Mouse (Mus musculus) retina, embryonic 14.5 days (tissue): ENCODE data around the gene Gm10382.
"Not testable (repeated sequence)": the region's sequence is repeated elsewhere in the genome, so short reads cannot be mapped to it uniquely, and the experiment has no call there.

Experiments
- DNase-seq: peaks from one replicate; pipeline ENCODE4 v3.0.0-alpha.2; 2015; ENCODE audit warnings: low spot score

The Gm10382 gene

DNA sequence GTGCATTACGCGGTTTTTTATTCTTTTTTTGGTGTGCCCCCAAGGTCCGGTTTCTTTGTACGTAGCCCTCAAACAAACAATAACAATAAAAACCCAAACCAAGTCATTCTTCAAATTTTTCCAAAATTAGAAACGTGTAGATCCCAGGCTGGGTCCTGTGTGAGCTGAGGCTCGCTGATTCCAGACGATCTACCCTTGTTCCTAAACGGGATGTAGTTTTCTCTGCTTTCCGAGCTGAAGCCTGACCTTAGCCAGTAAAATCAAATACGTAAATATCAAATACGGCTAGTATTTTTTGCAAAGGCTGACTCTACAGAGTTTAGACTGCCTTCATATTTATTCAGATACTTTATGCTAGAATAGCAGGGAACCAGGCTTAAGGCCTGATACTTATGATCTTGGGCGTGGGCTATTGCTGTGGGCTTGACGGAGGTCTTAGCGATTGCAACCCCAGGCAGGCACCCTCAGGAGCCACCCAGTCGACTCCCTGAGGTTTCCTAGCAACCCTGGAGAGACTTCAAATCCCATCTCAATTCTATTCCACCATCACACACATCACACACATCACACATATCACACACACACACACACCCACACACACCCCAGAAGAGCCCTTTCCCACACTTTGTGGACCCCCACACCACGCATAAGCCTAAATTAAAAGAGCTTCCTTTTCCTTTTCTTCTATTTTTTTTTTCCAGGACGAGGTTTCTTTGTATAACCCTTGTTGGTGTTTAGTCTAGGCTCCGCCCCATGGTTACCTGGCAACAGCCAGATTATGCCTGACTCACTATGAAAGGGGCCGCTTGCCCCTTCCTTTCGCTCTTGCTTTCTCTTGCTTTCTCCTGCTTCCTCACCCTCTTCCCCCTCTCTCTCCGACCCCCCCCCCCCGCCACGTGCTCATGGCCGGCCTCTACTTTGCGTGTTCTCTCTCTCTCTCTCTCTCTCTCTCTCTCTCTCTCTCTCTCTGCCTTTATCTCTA lies 4.8 kb downstream of the Gm10382 start:
- DNase-seq, result peak; percentile 90

DNA sequence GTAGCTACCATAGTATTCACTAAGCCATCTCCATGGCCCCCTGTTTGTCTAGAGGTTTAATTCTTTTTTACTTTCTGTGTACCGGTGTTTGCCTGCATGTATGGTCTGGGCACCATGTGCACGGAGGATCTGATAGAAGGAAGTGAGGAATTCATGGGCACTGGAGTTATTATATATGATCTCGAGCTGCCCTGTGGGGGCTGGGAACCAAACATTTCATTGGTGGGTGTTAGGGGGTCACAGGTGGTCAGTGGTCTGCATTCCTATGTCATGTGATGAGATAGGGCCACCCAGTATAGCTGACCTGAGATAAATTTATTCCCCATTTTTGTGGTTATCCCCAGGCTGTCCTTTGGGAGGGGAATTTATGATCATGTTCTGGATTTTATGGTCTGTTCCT lies 5.9 kb downstream of the Gm10382 start:
- DNase-seq, result no peak

DNA sequence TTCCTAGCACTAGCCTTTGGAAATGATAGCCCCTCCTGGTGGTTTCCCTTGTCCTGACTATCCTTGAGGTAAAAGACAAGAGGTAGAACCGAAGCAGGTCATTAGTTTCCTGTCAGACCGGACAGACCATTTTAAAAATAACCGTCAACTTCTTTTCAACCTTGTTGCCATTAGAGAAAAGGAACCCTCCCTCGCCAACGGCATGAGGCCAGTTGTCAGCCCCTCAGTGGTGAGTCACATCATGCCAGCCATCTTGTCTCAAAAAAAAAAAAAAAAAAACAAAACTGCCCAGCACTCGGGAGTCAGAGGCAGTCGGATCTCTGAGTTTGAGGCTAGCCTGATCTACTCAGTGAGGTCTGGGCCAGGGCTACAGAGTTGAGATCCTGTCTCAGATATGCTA lies 11.8 kb downstream of the Gm10382 start:
- DNase-seq, result no peak

DNA sequence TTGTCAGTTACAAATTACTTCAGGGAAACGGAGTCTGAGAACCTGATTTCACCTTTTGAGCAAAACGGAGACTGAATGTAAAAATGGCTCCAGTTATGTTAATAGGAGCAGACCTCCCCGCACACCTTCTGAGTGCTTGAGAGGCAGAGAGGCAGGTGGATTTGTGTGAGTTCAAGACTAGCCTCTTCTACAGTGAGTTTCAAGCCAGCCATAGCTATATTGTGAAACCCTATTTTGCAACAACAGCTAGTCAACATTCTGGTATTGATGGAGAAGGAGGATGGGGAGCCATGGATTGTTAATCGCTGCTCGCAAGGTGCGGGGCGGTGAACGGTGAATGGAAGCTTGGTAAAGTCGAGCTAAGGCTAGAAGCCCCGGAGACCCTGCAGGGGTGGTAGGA lies 13.4 kb downstream of the Gm10382 start:
- no peak for DNase-seq

DNA sequence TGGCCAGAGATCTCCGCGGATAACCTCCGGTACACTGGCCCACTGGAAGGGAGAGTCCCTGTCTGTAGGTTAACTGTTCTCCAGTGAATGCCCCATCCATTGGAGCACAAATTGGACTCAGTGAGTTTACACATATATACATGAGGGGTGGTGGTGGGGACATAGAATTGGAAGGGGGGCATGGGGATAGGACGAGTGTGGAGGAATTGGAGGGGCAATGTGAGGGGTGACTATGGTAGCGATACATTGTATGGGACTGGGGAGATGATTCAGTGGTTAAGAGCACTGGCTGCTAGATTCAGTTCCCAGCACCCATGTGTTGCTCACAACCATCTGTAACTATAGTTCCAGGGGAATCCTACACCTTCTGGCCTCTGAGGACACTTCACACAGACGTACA lies 13.9 kb downstream of the Gm10382 start:
- no peak for DNase-seq

DNA sequence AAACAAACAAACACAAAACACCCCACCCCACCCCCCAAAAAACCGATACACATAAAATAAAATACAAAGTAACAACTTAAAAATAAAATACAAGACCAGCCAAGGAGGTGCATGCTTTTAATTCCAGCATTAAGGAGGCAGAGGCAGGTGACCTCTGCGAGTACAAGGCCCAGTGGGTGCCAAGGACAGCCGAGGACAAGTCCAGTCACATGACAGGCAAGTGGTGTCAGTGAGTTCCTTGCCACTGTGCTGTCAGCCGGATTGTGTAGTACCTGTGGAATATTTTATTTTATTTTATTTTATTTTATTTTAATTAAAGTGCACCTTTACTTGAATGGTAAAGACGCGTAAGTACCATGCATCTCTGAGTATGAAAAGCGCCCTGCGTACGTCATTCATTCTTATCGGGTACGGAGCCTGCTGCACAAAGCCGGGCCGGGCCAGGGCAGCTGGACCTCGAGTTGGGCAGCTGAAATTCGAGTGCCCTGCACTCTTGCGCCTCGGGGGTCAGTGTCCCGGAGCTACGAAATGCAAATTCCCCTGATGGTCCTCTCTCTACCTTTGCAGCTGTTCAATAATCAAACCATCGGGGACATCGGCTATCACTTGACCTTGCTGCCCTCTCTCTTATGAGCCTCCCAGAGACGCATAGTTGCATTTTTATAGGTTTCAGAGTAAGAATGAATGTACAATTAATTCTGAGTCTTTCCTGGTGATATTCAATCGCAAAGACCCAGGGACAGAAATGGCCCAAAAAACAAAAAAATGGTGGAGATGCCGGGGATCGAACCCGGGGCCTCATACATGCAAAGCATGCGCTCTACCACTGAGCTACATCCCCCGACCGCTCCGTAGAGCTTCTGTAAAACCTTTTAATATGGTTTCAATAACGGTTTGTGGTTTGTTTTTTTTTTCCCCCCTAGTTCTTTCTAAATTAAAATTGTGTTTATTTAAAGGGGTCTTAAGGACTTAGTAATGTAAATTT lies 14.7 kb downstream of the Gm10382 start:
- peak; percentile 91 for DNase-seq

DNA sequence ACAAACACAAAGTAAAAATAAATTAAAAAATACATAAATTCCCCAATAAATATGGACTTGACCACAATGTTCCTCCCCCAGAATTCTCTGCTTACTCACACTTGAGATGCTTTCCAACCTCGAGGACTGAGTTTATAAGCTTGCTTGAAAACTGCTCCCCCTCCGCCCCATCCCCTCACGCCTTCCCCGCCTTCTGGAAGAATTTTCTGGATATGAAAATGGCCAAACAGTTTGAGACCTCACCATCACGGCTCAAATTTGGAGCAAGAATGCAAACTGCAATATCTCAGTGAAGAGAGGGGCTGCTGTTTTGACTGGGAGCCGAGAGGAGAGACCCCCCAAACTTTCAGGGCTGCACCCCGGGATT lies 15.4 kb downstream of the Gm10382 start:
- peak; percentile 51 for DNase-seq

DNA sequence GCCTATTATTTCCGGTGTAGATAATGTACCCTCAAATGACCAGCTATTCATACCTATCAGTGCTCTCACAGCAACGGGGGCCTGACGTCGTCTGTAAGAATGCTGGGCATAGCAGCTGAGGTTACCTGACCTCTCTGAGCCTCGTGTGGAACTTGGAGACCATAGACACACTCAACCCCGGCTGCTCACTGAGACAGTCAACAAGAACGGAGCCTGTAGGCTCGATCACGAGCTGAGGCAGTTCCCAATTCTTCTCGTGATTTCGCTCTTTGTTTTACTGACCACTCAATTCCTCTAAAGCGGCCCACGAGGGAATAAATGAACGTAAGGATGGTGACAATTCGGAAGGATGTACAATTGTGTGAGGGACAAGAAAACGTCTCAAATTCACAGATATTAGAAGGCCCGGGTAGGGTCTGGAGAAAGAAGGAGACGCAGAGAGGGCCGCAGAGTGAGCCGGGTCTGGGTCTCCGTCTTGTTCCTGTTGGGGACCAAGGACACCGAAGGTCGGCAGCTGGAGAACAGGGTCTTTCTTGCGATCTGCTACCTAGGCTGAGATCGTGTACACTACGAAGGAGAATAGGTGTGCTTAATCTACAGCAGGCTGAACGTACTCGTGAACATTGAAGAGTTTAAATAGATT lies 15.9 kb downstream of the Gm10382 start:
- peak; percentile 77 for DNase-seq

DNA sequence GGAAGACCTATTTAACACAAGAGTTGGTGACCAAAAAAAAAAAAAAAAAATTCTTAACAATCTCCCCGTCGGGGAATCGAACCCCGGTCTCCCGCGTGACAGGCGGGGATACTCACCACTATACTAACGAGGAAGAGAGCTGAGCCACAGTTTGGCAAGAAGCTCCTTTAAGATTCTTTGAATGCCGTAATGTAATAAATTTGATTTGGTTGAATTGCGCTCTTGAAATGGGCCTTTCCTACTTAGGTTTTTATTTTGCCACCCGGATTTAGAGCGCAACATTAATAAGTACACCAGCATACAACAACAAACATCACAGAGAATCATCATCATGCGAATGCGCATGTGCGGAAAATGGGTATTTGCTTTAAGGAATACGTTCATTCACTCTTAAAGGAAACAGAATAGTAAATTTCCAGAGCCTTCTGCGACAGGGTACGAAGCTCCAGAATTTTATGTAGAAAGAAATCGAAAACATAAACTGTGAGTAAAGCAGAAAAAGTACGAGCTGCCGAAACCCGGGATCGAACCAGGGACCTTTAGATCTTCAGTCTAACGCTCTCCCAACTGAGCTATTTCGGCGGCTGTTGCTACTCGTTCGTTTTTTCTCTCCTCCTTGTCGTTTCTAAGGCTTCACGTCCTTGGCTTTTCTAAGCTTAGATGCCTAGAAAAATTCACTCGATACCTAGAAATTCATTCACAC lies 16.6 kb downstream of the Gm10382 start:
- peak; percentile 99 for DNase-seq

DNA sequence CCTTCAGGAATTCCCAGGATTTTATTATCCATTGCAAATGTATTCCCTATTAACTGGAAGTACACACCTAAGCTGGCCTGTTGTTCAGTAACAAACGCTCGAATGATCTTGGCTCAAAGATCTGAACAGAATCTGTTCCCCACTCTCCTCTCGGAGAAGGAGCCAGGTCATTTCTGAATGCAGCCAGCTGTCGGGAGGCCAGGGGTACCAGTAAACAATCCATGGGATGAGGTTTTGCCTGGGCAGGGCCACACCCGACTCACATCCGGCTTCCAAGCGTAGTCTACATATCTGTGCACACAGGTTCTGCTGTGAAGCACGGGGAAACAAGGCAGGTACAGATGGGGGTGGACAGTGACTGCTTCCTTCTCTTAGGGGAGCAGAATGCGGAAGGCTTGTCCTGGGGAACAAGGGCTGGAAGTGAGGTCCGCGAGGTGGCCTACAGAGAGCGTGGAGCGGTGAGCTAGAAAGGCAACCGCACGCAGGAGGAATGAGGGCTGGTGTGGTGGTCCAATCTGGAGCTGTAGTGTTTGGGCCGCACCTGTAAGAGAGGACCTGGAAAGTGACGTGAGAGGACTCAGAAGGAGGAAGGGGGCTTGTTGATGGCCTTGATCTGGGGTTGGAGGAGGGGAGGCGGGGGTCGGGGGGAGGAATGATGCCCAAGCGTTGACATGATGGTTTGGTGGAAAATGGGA lies 17.3 kb downstream of the Gm10382 start:
- DNase-seq, result peak; percentile 67

DNA sequence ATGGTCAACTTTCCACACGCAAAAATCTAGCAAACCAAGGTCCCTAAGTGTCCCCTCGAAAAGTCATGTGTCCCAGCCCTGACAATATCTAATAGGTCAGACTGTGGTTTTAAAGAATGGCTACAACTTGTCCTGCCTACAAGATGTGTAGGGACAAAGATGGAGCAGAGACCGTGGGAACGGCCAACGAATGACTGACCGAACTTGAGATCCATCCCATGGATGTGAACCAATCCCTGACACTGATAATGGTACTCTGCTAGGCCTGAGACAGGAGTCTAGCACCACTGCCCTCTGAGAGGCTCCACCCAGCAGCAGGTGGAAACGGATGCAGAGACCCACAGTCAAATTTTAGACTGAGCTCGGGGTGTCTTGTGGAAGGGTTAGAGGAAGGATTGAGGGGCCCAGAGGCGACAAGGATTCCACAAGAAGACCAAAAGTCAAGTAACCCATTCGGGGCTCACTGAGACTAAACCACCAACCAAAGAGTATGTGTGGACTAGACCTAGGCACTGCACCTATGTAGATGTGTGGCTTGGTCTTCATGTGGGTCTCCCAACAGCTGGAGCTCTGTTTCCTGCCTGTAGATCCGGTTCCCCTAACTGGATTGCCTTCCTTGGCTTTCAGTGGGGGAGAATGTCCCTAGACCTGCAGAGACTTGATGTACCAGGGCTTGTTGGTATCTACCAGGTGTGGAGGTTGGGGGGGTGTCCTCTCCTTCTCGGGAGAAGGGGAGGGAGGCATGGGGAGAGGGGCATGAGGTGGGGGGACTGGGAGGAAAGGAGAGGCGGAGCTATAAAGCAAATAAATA lies 18.1 kb downstream of the Gm10382 start:
- peak; percentile 13 for DNase-seq

DNA sequence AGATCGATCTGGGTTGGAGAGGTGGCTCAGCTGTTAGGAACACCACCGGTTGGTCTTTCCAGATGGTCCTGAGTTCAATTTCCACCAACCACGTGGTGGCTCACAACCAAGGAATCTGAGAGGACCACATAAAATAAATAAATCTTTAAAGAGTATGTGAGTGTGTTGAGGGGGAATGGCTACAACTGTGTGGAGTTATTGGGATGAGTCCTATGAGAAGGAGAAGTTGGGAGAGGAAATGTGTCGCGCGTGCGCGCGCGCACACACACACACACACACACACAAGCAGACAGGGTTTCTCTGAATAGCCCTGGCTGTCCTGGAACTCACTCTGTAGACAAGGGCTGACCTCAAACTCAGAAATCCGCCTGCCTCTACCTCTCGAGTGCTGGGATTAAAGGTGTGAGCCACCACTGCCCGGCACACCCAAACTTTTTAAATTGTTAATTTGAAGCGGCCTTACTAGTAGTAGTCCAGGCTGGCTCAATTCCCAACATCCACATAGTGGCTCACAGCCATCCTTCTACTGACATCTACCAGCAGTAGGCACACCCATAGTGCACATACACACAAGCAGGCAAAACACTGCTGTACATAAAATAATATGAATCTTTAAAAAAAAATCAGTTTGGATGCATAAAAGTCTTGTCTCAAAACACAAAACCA lies 18.9 kb downstream of the Gm10382 start:
- no peak for DNase-seq

DNA sequence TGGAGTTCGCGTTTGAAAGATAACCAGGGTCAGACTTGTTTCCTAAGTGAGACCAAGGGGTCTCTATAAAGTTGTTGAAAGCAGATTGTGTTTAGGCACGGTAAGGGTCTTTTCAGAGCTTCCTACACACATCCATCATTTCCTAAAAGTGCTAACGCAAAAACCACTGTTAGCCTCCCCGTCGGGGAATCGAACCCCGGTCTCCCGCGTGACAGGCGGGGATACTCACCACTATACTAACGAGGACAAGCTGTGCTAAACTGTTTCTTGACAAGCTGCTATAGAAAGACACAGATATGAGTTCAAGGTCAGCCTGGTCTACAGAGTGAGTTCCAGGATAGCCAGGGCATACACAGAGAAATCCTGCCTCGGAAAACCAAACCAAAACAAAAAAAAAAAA lies 19.7 kb downstream of the Gm10382 start:
- DNase-seq, result peak; percentile 94

DNA sequence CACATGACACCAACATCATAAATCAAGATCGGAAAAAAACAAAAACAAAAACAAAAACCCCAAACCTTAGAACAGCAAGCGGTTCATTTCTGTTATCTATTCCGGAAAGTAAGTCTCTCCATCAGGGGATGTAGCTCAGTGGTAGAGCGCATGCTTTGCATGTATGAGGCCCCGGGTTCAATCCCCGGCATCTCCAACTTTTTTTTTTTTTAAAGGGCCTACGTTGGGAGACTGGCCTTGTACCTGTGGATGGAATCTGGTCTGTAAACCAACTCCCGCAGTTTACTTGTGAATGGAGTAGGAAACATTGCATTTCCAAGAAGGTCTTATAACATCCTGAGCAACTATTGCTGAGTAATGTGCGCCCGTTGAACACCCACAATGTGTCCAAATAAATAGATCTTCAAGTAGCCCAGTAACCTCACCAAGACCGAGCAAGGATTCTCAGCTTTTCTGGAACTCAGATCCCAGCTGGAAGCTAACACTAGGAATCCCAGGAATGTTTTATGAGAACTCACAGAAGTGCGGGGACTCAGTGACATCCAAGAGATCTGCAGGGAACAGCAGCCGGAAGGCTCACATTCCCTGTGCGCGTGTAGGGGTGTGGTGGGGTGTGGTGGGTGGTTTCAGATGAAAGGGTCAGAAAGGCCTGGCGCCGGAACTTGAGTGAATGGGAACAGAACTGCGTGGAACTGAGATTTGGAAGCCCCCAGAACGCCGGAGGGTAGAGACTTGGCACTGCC lies 20.4 kb downstream of the Gm10382 start:
- peak; percentile 85 for DNase-seq

DNA sequence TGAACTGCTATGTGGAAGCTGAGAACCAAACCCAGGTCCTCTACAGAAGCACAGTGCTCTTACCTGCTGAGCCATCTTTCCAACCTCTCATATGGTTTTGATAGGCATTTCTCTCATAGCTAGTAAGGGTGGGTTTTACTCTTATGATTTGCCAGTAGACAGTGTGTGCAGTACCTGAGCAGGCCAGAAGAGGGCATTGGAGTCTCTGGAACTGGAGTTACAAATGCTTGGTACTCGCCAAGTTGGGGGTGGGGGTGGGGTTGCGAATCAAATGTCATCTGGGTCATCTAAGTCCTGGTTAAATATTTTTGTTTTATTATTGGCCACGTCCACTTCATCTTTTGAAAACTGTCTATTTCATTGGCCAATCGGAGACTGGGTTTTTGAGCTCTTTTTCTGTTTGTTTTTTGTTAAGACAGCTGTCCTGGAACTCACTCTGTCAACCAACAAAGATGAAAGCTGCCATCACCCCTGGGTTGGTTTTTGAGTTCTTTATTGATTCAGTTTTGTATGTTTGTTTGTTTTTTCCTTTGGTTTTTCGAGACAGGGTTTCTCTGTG lies 22.9 kb downstream of the Gm10382 start:
- DNase-seq, result peak; percentile 71

DNA sequence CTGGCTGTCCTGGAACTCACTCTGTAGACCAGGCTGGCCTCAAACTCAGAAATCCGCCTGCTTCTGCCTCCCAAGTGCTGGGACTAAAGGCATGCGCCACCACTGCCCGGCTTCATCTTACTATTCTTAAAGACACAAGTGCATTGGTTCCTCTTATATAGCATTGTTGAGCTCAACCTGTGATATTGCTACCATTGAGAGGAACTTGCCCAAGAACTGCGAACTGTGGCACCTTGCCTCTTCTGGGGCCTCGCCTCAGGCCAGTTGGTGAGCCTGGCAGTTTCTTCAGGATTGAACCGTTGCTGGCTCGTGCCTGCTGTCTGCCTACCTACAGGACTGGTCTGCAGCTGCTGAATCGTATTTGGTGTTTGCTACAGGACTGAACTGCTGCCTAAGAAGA lies 23.4 kb downstream of the Gm10382 start:
- not testable (repeated sequence) for DNase-seq

DNA sequence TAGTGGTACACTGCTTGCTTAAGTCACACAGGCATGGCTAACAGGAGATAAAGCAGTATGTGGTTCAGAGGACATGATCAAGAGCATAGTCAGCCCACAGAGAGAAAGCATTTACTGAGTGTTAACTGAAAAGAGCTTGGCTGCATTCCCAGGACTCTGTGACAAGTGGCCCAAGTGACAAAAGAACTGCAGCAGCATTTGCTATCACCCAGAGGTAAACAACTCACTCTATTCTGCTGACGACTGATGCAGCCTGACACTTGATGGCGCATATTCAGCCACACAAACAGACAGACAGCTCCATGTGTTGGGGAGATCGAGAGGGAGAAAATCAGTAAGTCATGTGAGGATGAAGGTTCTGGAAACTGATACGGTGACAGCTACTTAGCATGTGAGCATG lies 24.6 kb downstream of the Gm10382 start:
- no peak for DNase-seq

DNA sequence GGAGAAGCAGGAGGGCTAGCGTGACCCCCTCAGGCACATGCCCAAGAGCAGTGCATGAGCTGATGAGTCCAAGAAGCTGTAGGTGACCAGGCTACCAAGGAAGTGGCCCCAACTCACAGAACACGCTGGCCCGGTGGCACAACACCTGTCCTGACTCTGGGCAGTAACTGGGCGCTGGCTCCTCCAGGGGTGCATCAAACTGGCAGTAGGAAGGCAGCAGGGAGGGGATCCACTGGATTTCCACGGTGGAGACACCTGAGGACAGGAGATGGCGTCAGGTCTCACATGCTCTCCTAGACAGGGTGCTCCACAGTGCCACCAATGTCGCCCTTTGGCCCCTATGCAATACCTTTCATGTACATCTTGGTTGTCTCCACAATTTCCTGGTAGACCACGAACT lies 27.1 kb downstream of the Gm10382 start:
- DNase-seq, result no peak
